Mouse (Mus musculus) hindbrain, embryonic 13.5 days (tissue): ENCODE measurements around the gene Zfp64. TPM values are rescaled to one million over a fixed set of nuclear protein-coding genes. Genes with fewer than 3 reads are reported as not detected.

Experiments used
- ATAC-seq: fragments of 200-750 bp; cut with Nextera tagmentation; 2 replicates; pipeline ENCODE4 v1.8.0; 2017; ENCODE audit warnings: moderate TSS enrichment; ENCODE audit not compliant: low FRiP score
- H3K27ac ChIP-seq: fragments of 300-500 bp; sonication (generic); 2 replicates; pipeline ENCODE4 v1.5.1; 2015; ENCODE audit warnings: inconsistent platforms, mild to moderate bottlenecking, moderate library complexity
- H3K27me3 ChIP-seq: fragments of 300-500 bp; sonication (generic); 2 replicates; pipeline ENCODE4 v1.6.1; 2015; ENCODE audit warnings: mild to moderate bottlenecking, inconsistent platforms
- H3K36me3 ChIP-seq: fragments of 300-500 bp; sonication (generic); 2 replicates; pipeline ENCODE4 v1.6.1; 2015; ENCODE audit warnings: mild to moderate bottlenecking, inconsistent platforms
- H3K4me1 ChIP-seq: fragments of 300-500 bp; sonication (generic); replicated peaks from 2 replicates; pipeline ENCODE4 v1.6.1; 2015; ENCODE audit warnings: inconsistent platforms
- H3K4me2 ChIP-seq: fragments of 300-500 bp; sonication (generic); 2 replicates; pipeline ENCODE4 v1.6.1; 2015; ENCODE audit warnings: inconsistent platforms, mild to moderate bottlenecking, moderate library complexity
- H3K4me3 ChIP-seq: fragments of 300-500 bp; sonication (generic); 2 replicates; pipeline ENCODE4 v1.5.1; 2015; ENCODE audit warnings: mild to moderate bottlenecking, inconsistent platforms
- H3K9ac ChIP-seq: fragments of 300-500 bp; sonication (generic); 2 replicates; pipeline ENCODE4 v1.6.1; 2015; ENCODE audit warnings: mild to moderate bottlenecking, inconsistent platforms
- H3K9me3 ChIP-seq: fragments of 300-500 bp; sonication (generic); 2 replicates; pipeline ENCODE4 v1.6.1; 2016; ENCODE audit warnings: inconsistent platforms
- WGBS: fragments of 180-500 bp; shearing (Covaris S2); methylation state at CpG from one replicate; pipeline ENCODE4 v1.1.7; 2015; 5-methylcytosine and 5-hydroxymethylcytosine counted together
- polyA plus RNA-seq: library from polyadenylated mRNA; unstranded; fragments of >200 nt; fragmentation: Nextera tagmentation; extraction: Ambion mirVana; gene quantifications from 2 replicates; pipeline ENCODE4 v1.2.1, GENCODE M21; 2015

Zfp64 gene
- polyA plus RNA-seq, 1 experiment from 2014 or later = 28.7 TPM

GRCm38 (mm10) chr2:168879573-168879972 lies 75.8 kb downstream of the Zfp64 start:
- no peak for ATAC-seq
- no peaks in the 10 kb centered on the region for H3K4me1 ChIP-seq
- H3K9ac ChIP-seq = no peak overlapping the region
- H3K27ac ChIP-seq = no peak overlapping the region
- H3K36me3 ChIP-seq = no peaks in the 10 kb centered on the region
- H3K4me3 ChIP-seq = no peak overlapping the region
- H3K27me3 ChIP-seq = no peaks in the 10 kb centered on the region
- WGBS = 84% methylated on average over 10 of the region's 10 CpGs
- H3K4me2 ChIP-seq = no peak overlapping the region
- H3K9me3 ChIP-seq = no peaks in the 10 kb centered on the region

- Histone ChIP-seq H3K4me1 (no peaks in the 10 kb centered on the region), H3K27me3 (peaks cover 5% of the 10 kb centered on the region; the same call in 1 of the 2 replicates), H3K4me2 (no peak overlapping the region), H3K9ac (no peak overlapping the region), H3K36me3 (no peaks in the 10 kb centered on the region), H3K27ac (no peak overlapping the region), H3K4me3 (no peak overlapping the region), H3K9me3 (no peaks in the 10 kb centered on the region)
- ATAC-seq = no peak
- 75% methylated on average over 8 of the region's 8 CpGs for WGBS
These were observed 76.7 kb downstream of the Zfp64 start for GRCm38 (mm10) chr2:168878708-168879107.

GRCm38 (mm10) chr2:168878158-168878557 lies 77.2 kb downstream of the Zfp64 start:
- Histone ChIP-seq H3K27me3 (peaks cover 7% of the 10 kb centered on the region; the same call in 1 of the 2 replicates), H3K4me1 (peaks cover 1% of the 10 kb centered on the region), H3K36me3 (no peaks in the 10 kb centered on the region), H3K4me2 (no peak overlapping the region), H3K4me3 (no peak overlapping the region), H3K9me3 (no peaks in the 10 kb centered on the region), H3K27ac (no peak overlapping the region), H3K9ac (no peak overlapping the region)
- no peak for ATAC-seq
- WGBS = 85% methylated on average over 4 of the region's 4 CpGs

GRCm38 (mm10) chr2:168876631-168877030 lies 78.8 kb downstream of the Zfp64 start:
- Histone ChIP-seq H3K4me1 (peaks cover 16% of the 10 kb centered on the region), H3K4me3 (no peak overlapping the region), H3K36me3 (no peaks in the 10 kb centered on the region), H3K27ac (no peak overlapping the region), H3K4me2 (no peak overlapping the region), H3K27me3 (peaks cover 11% of the 10 kb centered on the region), H3K9ac (no peak overlapping the region), H3K9me3 (no peaks in the 10 kb centered on the region)
- 89% methylated on average over 10 of the region's 10 CpGs for WGBS
- no peak for ATAC-seq

- 83% methylated on average over 6 of the region's 6 CpGs for WGBS
- ATAC-seq = no peak
These were observed 80.9 kb downstream of the Zfp64 start for GRCm38 (mm10) chr2:168874498-168874897.

GRCm38 (mm10) chr2:168871767-168872511 lies 83.4 kb downstream of the Zfp64 start:
- Histone ChIP-seq H3K4me2 (peak overlapping the region; percentile 41), H3K27me3 (peaks cover 16% of the 10 kb centered on the region), H3K27ac (no peak overlapping the region), H3K9ac (no peak overlapping the region), H3K9me3 (no peaks in the 10 kb centered on the region), H3K4me1 (peaks cover 16% of the 10 kb centered on the region), H3K4me3 (peak overlapping the region; percentile 11; the same call in 1 of the 2 replicates), H3K36me3 (no peaks in the 10 kb centered on the region)
- ATAC-seq = no peak
- 13% methylated on average over 22 of the region's 22 CpGs for WGBS

More at GRCm38 (mm10) chr2:168874498-168874897, 80.9 kb downstream of the Zfp64 start:
- H3K27me3 ChIP-seq = peaks cover 15% of the 10 kb centered on the region
- no peak overlapping the region for H3K9ac ChIP-seq
- H3K4me3 ChIP-seq = no peak overlapping the region
- no peak overlapping the region for H3K4me2 ChIP-seq
- no peak overlapping the region for H3K27ac ChIP-seq
- H3K36me3 ChIP-seq = no peaks in the 10 kb centered on the region
- peaks cover 16% of the 10 kb centered on the region for H3K4me1 ChIP-seq
- H3K9me3 ChIP-seq = no peaks in the 10 kb centered on the region

GRCm38 (mm10) chr2:168870480-168870879 lies 84.9 kb downstream of the Zfp64 start:
- no peak overlapping the region for H3K27ac ChIP-seq
- H3K4me3 ChIP-seq = no peak overlapping the region
- H3K36me3 ChIP-seq = no peaks in the 10 kb centered on the region
- WGBS = 61% methylated on average over 4 of the region's 4 CpGs
- H3K4me2 ChIP-seq = no peak overlapping the region
- H3K4me1 ChIP-seq = peaks cover 16% of the 10 kb centered on the region
- H3K27me3 ChIP-seq = peaks cover 23% of the 10 kb centered on the region
- H3K9me3 ChIP-seq = no peaks in the 10 kb centered on the region
- ATAC-seq = no peak
- H3K9ac ChIP-seq = no peak overlapping the region

GRCm38 (mm10) chr2:168866942-168867341 lies 88.4 kb downstream of the Zfp64 start:
- no peaks in the 10 kb centered on the region for H3K36me3 ChIP-seq
- no peak overlapping the region for H3K4me2 ChIP-seq
- ATAC-seq = no peak
- peaks cover 3% of the 10 kb centered on the region for H3K4me1 ChIP-seq
- 87% methylated on average over 8 of the region's 8 CpGs for WGBS
- no peaks in the 10 kb centered on the region for H3K9me3 ChIP-seq
- H3K9ac ChIP-seq = no peak overlapping the region
- no peak overlapping the region for H3K27ac ChIP-seq
- H3K4me3 ChIP-seq = no peak overlapping the region
- H3K27me3 ChIP-seq = peaks cover 23% of the 10 kb centered on the region; the same call in 1 of the 2 replicates

GRCm38 (mm10) chr2:168866436-168866835 lies 89.0 kb downstream of the Zfp64 start:
- H3K27me3 ChIP-seq = peaks cover 23% of the 10 kb centered on the region; the same call in 1 of the 2 replicates
- no peak overlapping the region for H3K4me2 ChIP-seq
- no peak for ATAC-seq
- no peaks in the 10 kb centered on the region for H3K36me3 ChIP-seq
- no peak overlapping the region for H3K4me3 ChIP-seq
- no peaks in the 10 kb centered on the region for H3K4me1 ChIP-seq
- H3K9ac ChIP-seq = no peak overlapping the region
- H3K27ac ChIP-seq = no peak overlapping the region
- 79% methylated on average over 10 of the region's 10 CpGs for WGBS
- no peaks in the 10 kb centered on the region for H3K9me3 ChIP-seq

- Histone ChIP-seq H3K4me2 (no peak overlapping the region), H3K4me3 (no peak overlapping the region), H3K4me1 (peaks cover 11% of the 10 kb centered on the region), H3K9ac (no peak overlapping the region), H3K36me3 (no peaks in the 10 kb centered on the region), H3K27me3 (peaks cover 20% of the 10 kb centered on the region; the same call in 1 of the 2 replicates), H3K27ac (no peak overlapping the region), H3K9me3 (no peaks in the 10 kb centered on the region)
- ATAC-seq = no peak
- 87% methylated on average over 5 of the region's 5 CpGs for WGBS
These were observed 90.5 kb downstream of the Zfp64 start for GRCm38 (mm10) chr2:168864905-168865304.

GRCm38 (mm10) chr2:168862694-168863093 lies 92.7 kb downstream of the Zfp64 start:
- Histone ChIP-seq H3K27ac (no peak overlapping the region), H3K4me3 (no peak overlapping the region), H3K36me3 (no peaks in the 10 kb centered on the region), H3K9me3 (no peaks in the 10 kb centered on the region), H3K4me1 (peaks cover 13% of the 10 kb centered on the region), H3K4me2 (no peak overlapping the region), H3K9ac (no peak overlapping the region), H3K27me3 (peaks cover 26% of the 10 kb centered on the region)
- WGBS = 42% methylated on average over 4 of the region's 4 CpGs
- no peak for ATAC-seq

- H3K4me3 ChIP-seq = no peak overlapping the region
- 27% methylated on average over 24 of the region's 24 CpGs for WGBS
- ATAC-seq = no peak
- 0 out of 2 replicates have a peak overlapping the region, but pooled peaks have one; percentile 6 for H3K4me2 ChIP-seq
- H3K27me3 ChIP-seq = peaks cover 32% of the 10 kb centered on the region
- no peaks in the 10 kb centered on the region for H3K36me3 ChIP-seq
- H3K4me1 ChIP-seq = peaks cover 13% of the 10 kb centered on the region
- no peaks in the 10 kb centered on the region for H3K9me3 ChIP-seq
- H3K9ac ChIP-seq = no peak overlapping the region
- no peak overlapping the region for H3K27ac ChIP-seq
These were observed 94.3 kb downstream of the Zfp64 start for GRCm38 (mm10) chr2:168860922-168861740.
